Mouse (Mus musculus): ENCODE data around the gene Pilrb1.
"Not testable (repeated sequence)": the region's sequence is repeated elsewhere in the genome, so short reads cannot be mapped to it uniquely, and the experiment has no call there.

Pilrb1 gene

DNA sequence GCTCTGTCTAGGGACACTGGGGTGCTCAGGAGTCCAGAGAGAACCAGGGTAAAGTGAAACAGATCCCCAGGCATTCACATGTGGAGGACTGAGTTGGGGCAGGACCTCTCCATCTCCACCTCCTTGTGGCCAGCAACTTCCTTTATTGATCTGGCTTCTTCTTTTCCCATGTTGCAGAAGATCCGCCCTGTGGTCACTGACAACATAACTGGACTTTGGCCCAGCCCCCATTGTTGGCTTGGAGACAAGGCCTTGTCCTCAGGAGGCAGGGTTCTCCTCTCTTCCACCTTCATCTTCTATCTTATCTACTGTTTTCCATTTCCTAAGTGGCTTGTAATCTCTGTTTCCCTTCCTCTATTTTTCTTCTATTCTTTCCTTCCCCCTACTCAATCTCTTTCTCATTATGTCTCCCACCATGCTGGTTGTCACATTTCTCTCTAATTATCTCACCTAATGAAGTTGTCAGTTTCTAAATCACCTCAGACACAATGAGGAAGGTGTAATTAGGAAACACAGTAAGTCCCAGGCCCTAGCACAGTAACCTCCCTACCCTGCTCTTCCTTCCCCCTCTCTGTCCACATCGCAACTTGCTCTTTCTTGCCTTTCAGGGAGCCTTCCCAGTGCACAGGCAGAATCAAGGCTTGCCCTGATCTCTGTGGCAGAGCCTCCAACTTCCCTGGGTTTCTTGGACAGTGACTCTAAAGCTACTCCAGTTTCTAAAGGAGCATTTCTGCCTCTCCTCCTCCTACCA, at the start of gene Pilrb1:
Gene Pilrb1 (minus strand): TSS at position 147 of the 751 bp plus-strand sequence.
- DNase-seq (ENCODE audit: inconsistent age in 2 of 2, low spot score in 1 of 2): peak in 1 of 2 experiments; percentile 34

- no peak for DNase-seq (ENCODE audit: inconsistent age in 2 of 2, low spot score in 1 of 2)
Measured at GRCm38 (mm10) chr5:137897812-137898211, 39.9 kb upstream of the Pilrb1 start.

GRCm38 (mm10) chr5:137892954-137893353, 35.0 kb upstream of the Pilrb1 start:
- no peak for DNase-seq (ENCODE audit: inconsistent age in 2 of 2, low spot score in 1 of 2)

DNA sequence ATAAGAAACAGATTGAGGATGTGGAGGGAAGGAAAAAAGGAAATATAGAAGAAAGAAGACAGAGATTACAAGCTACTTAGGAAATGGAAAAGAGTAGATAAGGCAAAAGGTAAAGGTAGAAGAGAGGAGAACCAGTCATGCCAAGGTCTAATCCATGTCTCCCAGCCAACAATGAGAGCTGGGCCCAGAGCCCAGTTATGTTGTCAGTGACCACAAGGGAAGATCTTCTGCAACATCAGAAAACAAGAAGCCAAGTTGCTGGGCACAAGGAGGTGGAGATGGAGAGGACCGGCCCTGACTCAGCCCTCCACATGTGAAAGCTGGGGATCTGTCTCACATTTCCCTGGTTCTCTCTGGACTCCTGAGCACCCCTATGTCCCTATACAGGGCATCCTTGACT, 29.8 kb upstream of the Pilrb1 start:
- DNase-seq (ENCODE audit: inconsistent age in 2 of 2, low spot score in 1 of 2): no peak

DNA sequence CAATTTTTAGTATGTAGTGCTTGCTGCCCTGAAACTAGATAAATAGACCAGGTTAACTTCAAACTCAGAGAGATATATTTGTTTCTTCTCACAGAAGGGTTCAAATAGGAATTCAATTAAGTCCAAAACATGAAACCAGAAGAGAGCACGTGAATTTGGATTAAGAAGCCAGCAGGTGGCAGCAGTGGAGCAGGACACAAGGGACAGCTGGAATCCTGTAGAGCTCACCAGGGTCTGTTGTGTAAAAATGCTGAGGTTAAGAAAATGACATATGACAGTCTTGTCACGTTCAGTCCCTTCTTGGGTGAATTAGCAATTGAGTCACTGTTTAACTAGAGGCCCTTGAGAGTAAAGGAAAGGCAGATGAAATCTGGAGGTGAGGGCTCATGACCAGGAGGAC, 28.0 kb upstream of the Pilrb1 start:
- peak; percentile 47 to 79 for DNase-seq (ENCODE audit: inconsistent age in 2 of 2, low spot score in 1 of 2)

- peak; percentile 40 to 62 for DNase-seq (ENCODE audit: inconsistent age in 2 of 2, low spot score in 1 of 2)
Measured at GRCm38 (mm10) chr5:137883345-137883744, 25.4 kb upstream of the Pilrb1 start.

GRCm38 (mm10) chr5:137882922-137883321, 25.0 kb upstream of the Pilrb1 start:
- DNase-seq (ENCODE audit: inconsistent age in 2 of 2, low spot score in 1 of 2): no peak

DNA sequence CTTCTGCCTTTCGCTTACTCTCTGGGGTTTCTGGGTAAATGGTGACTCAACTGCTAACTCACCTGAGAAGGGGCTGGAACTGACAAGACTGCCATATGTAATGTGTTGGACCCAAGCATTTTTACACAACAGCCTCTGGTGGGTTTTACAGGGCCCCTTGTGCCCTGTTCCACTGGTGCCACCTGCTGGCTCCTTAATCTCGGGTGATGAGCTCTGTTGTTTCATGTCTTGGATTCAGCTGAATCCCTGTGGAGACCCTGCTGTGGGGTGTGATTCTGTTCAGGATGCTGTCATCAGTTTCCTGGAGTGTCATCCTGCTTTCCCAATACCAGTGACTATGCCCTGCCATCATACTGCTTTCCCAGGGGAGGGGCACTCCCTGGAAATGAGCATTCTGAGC, 20.0 kb upstream of the Pilrb1 start:
- peak; percentile 37 to 71 for DNase-seq (ENCODE audit: inconsistent age in 2 of 2, low spot score in 1 of 2)

DNA sequence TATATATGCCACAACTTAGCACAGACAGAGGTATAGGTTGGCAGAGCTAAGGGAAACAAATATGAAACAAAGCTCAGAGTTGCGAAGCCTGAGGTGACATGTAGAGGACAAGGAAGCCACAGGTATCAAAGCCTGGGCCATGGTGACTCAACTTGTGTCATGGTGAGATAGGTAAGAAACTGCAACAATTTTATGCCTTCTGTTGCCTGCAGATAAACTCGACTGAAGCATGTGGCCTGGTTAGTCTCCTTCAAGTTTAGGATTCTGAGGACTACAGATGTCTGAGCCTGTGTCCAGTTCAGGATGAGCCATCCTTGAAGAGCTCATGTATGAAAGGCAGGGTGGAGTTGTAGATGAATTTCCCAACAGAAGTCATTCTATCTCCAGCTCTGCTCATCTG, 17.1 kb upstream of the Pilrb1 start:
- DNase-seq (ENCODE audit: inconsistent age in 2 of 2, low spot score in 1 of 2): no peak

DNA sequence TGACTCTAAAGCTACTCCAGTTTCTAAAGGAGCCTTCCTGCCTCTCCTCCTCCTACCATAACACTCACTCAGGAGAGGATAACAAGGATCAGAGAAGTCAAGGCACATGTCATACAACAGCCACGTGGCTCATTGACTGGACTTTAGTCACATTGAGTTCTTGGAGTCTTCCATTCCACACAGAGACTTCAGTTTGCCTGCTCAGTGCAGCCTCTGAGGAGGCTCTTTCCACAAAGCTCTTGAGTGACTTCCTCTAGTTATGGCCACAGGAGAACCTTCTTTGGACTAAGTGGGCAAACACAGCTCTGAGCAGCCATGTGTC, 14.4 kb upstream of the Pilrb1 start:
- not testable (repeated sequence) for DNase-seq (ENCODE audit: inconsistent age in 2 of 2, low spot score in 1 of 2)

- not testable (repeated sequence) for DNase-seq (ENCODE audit: inconsistent age in 2 of 2, low spot score in 1 of 2)
Measured at GRCm38 (mm10) chr5:137871644-137872380, 13.9 kb upstream of the Pilrb1 start, which contains the start of gene Pilrb2. Gene Pilrb2 (minus strand): TSS chr5:137871815.

- not testable (repeated sequence) for DNase-seq (ENCODE audit: inconsistent age in 2 of 2, low spot score in 1 of 2)
Measured at GRCm38 (mm10) chr5:137868600-137868999, 10.7 kb upstream of the Pilrb1 start.

DNA sequence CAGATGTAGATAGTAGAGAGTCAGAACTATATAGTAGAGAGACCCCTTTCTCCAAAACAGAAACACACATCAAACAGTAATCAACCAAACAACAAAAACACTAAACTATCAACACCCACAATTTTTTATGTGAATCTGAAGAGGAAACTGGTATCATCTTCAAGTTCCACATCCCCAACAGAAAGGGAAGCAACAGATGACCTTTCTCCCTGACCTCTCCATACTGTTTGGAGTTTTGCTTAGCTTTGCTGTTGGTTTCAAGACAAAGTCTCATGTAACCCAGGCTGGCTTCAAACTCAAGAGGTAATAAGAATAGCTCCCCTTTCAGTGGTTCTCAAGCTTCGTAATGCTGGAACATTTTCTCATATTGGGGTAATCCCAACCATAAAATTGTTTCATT, 6.1 kb upstream of the Pilrb1 start:
- DNase-seq (ENCODE audit: inconsistent age in 2 of 2, low spot score in 1 of 2): peak in 1 of 2 experiments; percentile 12

- peak in 1 of 2 experiments; percentile 25 for DNase-seq (ENCODE audit: inconsistent age in 2 of 2, low spot score in 1 of 2)
Measured at GRCm38 (mm10) chr5:137856870-137857269, 1.0 kb downstream of the Pilrb1 start.

DNA sequence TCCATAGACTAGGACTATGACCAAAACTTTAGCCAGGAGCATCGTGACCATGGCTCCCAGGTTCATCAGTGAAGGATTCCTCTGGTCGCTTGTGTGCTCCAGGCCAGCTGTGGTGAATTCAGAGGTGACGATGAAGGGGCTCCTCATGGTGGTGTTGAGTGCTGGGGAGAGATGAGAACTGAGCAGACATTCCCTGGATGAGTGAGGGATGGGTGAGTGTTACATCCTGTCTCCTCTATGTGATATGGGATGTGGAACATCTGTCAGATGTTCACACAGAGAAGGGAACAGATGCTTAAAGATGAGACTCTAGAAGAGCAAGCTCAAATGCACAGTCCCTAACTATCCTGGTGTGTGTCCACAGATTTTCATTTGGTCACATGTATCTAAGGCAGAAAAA, 3.0 kb downstream of the Pilrb1 start:
- peak in 1 of 2 experiments; percentile 9 for DNase-seq (ENCODE audit: inconsistent age in 2 of 2, low spot score in 1 of 2)

GRCm38 (mm10) chr5:137850313-137850712, 7.6 kb downstream of the Pilrb1 start:
- DNase-seq (ENCODE audit: inconsistent age in 2 of 2, low spot score in 1 of 2): not testable (repeated sequence)

DNA sequence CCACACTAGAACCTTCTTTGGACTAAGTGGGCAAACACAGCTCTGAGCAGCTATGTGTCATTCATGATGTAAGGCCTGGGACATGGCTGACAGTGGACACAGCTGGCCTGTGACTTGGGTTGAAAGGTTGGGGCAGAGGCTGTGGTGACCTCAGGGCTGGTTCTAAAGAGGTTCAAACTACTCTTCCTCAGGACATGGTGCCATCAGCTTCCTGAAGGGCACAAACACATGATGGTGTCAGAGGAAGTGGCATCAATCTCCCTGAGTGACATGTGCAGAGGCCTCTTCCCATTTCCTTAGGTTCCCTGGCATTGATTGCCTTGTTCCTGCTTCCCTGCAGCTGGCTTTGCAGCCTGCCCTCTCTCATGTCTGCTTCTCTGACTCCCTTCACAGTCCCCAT, 20.8 kb downstream of the Pilrb1 start:
- DNase-seq (ENCODE audit: inconsistent age in 2 of 2, low spot score in 1 of 2): not testable (repeated sequence)

DNA sequence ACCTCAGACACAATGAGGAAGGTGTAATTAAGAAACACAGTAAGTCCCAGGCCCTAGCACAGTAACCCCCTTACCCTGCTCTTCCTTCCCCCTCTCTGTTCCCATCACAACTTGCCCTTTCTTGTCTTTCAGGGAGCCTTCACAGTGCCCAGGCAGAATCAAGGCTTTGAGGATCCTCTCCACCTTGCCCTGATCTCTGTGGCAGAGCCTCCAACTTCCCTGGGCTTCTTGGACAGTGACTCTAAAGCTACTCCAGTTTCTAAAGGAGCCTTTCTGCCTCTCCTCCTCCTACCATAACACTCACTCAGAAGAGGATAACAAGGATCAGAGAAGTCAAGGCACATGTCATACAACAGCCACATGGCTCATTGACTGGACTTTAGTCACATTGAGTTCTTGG, 21.3 kb downstream of the Pilrb1 start:
- no peak for DNase-seq (ENCODE audit: inconsistent age in 2 of 2, low spot score in 1 of 2)

DNA sequence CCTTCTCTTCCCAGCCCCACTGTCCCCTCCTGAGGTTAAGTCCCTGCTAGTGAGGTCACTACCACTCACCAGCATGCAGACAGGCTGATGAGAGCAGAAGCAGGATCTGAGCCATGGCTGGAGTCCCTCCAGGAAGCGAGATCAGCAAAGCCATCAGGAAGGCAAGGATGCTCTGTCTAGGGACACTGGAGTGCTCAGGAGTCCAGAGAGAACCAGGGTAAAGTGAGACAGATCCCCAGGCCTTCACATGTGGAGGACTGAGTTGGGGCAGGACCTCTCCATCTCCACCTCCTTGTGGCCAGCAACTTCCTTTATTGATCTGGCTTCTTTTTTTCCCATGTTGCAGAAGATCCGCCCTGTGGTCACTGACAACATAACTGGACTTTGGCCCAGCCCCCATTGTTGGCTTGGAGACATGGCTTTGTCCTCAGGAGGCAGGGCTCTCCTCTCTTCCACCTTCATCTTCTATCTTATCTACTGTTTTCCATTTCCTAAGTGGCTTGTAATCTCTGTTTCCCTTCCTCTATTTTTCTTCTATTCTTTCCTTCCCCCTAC, 21.9 kb downstream of the Pilrb1 start, which contains the start of gene Pilra:
Gene Pilra (minus strand): TSS at position 316 of the 555 bp plus-strand sequence.
- peak in 1 of 2 experiments; percentile 38 for DNase-seq (ENCODE audit: inconsistent age in 2 of 2, low spot score in 1 of 2)

GRCm38 (mm10) chr5:137833500-137833899, 24.4 kb downstream of the Pilrb1 start:
- DNase-seq (ENCODE audit: inconsistent age in 2 of 2, low spot score in 1 of 2): no peak

DNA sequence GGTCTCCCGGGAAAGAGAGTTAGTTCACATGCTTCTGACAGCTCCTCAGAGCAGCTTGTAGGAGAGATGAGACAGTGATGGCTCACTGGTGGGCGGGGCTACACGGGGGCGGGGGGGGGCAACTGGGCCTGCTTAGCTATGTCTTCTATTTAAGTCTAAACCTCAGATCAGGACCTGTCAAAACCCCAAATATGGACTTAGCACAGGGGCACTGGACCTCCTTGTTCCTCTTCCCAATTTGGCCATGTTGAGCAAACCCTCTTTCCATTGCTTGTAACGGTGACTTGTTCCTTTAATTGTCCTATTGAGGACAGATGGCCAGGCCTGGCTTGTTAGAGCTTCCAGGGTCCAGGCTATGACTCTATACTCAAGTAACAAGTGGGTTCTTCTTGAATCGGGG, 26.4 kb downstream of the Pilrb1 start:
- DNase-seq (ENCODE audit: inconsistent age in 2 of 2, low spot score in 1 of 2): no peak

DNA sequence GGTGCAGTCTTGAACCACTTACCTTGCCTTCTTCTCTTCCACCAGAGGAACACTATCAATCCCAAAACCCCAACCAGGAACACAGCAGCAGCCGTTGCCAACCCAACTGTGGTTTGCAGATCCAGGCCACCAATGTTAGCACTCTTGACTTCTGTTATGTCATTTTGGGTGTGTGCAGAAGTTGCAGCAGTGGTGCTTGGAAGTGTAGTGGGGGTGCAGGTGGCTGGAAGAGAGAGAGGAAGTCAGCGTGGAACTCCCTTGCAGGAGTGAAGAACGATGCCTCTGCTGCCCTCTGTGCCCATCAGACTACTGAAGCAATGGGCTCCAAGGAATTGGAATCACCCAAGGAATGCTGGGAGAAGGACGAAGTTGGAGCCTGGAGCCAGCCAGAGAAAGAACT, 26.8 kb downstream of the Pilrb1 start:
- no peak for DNase-seq (ENCODE audit: inconsistent age in 2 of 2, low spot score in 1 of 2)

Data from adrenal gland, adult (tissue).